Mouse (Mus musculus) CH12.LX (cell line): ENCODE results near the gene Gm20388. TPM values are rescaled to one million over a fixed set of nuclear protein-coding genes. Genes with fewer than 3 reads are reported as not detected.

Experiments
- DNase-seq: peaks from one replicate; pipeline ENCODE4 v3.0.0-alpha.2; 2013; ENCODE audit errors: extremely low read depth
- H3K27ac ChIP-seq: 2 replicates; pipeline ENCODE4 v1.5.1; 2012; ENCODE audit warnings: low read depth, mild to moderate bottlenecking, control low read depth, moderate library complexity; ENCODE audit not compliant: insufficient read depth
- H3K27me3 ChIP-seq: replicated peaks from 2 replicates; pipeline ENCODE3; 2012; ENCODE audit warnings: inconsistent platforms
- H3K36me3 ChIP-seq, 2 experiments: replicated peaks in 1 of 2; 2 replicates each; pipeline versions ENCODE3 to v1.6.1; 2012; ENCODE audit warnings: inconsistent platforms in 1 of 2, low read length in 1 of 2, mild to moderate bottlenecking in 1 of 2, mixed read lengths in 1 of 2, moderate library complexity in 1 of 2; ENCODE audit not compliant: control insufficient read depth in 1 of 2, insufficient read depth in 1 of 2
- H3K4me1 ChIP-seq, 2 experiments: 2 replicates each; pipeline ENCODE4 v1.6.1; 2012; ENCODE audit warnings: inconsistent platforms in 1 of 2, moderate library complexity in 1 of 2; ENCODE audit not compliant: insufficient read depth in 2 of 2, control insufficient read depth in 1 of 2
- H3K4me2 ChIP-seq: 2 replicates; pipeline ENCODE4 v1.6.1; 2012; ENCODE audit warnings: low read depth, mild to moderate bottlenecking, control low read depth; ENCODE audit not compliant: poor library complexity, insufficient read depth, severe bottlenecking
- H3K4me3 ChIP-seq, 3 experiments: fragments of 150-350 bp in 1 of 3; sonication (generic) in 1 of 3; replicated peaks in 1 of 3; 2 replicates each; pipeline versions ENCODE3 to v1.5.1; 2011 to 2012; ENCODE audit warnings: low read depth in 2 of 3, low read length in 2 of 3, mild to moderate bottlenecking in 2 of 3, moderate library complexity in 2 of 3, control low read depth in 1 of 3, improper control_type of control experiment in 1 of 3, inconsistent platforms in 1 of 3, mixed read lengths in 1 of 3; ENCODE audit not compliant: poor library complexity in 1 of 3
- H3K79me2 ChIP-seq: replicated peaks from 2 replicates; pipeline ENCODE4 v1.6.1; 2012; ENCODE audit warnings: mild to moderate bottlenecking, moderate library complexity; ENCODE audit not compliant: control insufficient read depth, poor library complexity, insufficient read depth, severe bottlenecking; ENCODE audit errors: extremely low read depth
- H3K9ac ChIP-seq: 2 replicates; pipeline ENCODE4 v1.6.1; 2012; ENCODE audit warnings: low read depth, mild to moderate bottlenecking, control low read depth, moderate library complexity; ENCODE audit not compliant: insufficient read depth
- H3K9me3 ChIP-seq: replicated peaks from 2 replicates; pipeline ENCODE3; 2012; ENCODE audit warnings: low read length, inconsistent platforms, mixed read lengths
- CHD2 ChIP-seq: IDR thresholded peaks from 2 replicates; pipeline ENCODE4 v1.6.1; 2011; ENCODE audit warnings: low read length, improper control_type of control experiment
- CTCF ChIP-seq, 2 experiments: IDR thresholded peaks in 1 of 2; conservative IDR thresholded peaks in 1 of 2; 2 replicates each; pipeline ENCODE4 v1.5.1; 2011 to 2012; ENCODE audit warnings: low read depth in 2 of 2, low read length in 2 of 2, improper control_type of control experiment in 1 of 2, inconsistent platforms in 1 of 2, mild to moderate bottlenecking in 1 of 2, moderate library complexity in 1 of 2
- E2F4 ChIP-seq: IDR thresholded peaks from 2 replicates; pipeline ENCODE4 v1.6.1; 2011; ENCODE audit warnings: low read depth, low read length, improper control_type of control experiment; ENCODE audit not compliant: insufficient replicate concordance
- ELF1 ChIP-seq: IDR thresholded peaks from 2 replicates; pipeline ENCODE4 v1.6.1; 2014; ENCODE audit warnings: low read depth, mild to moderate bottlenecking, inconsistent platforms, low read length, improper control_type of control experiment
- EP300 ChIP-seq: IDR thresholded peaks from 2 replicates; pipeline ENCODE4 v1.6.1; 2011; ENCODE audit warnings: low read length, improper control_type of control experiment
- ETS1 ChIP-seq: conservative IDR thresholded peaks from 2 replicates; pipeline ENCODE4 v1.6.1; 2012; ENCODE audit warnings: low read depth, mild to moderate bottlenecking, inconsistent platforms, low read length, improper control_type of control experiment, moderate library complexity
- HCFC1 ChIP-seq: IDR thresholded peaks from 2 replicates; pipeline ENCODE4 v1.6.1; 2012; ENCODE audit warnings: low read depth, mild to moderate bottlenecking, inconsistent platforms, low read length, improper control_type of control experiment
- JUN ChIP-seq: IDR thresholded peaks from 2 replicates; pipeline ENCODE4 v1.6.1; 2011; ENCODE audit warnings: low read depth, mild to moderate bottlenecking, low read length, improper control_type of control experiment, moderate library complexity; ENCODE audit not compliant: insufficient read depth
- KAT2A ChIP-seq: IDR thresholded peaks from 2 replicates; pipeline ENCODE4 v1.6.1; 2012; ENCODE audit warnings: low read length, improper control_type of control experiment, inconsistent platforms; ENCODE audit not compliant: insufficient replicate concordance
- MEF2A ChIP-seq: IDR thresholded peaks from 2 replicates; pipeline ENCODE4 v1.6.1; 2014; ENCODE audit warnings: low read depth, mild to moderate bottlenecking, inconsistent platforms, low read length, improper control_type of control experiment, borderline replicate concordance
- MYC ChIP-seq: IDR thresholded peaks from 2 replicates; pipeline ENCODE4 v1.6.1; 2011; ENCODE audit warnings: low read depth, mild to moderate bottlenecking, improper control_type of control experiment, low read length
- NELFE ChIP-seq: IDR thresholded peaks from 2 replicates; pipeline ENCODE4 v1.6.1; 2011; ENCODE audit warnings: low read depth, low read length, improper control_type of control experiment
- NRF1 ChIP-seq: IDR thresholded peaks from 2 replicates; pipeline ENCODE4 v1.6.1; 2014; ENCODE audit warnings: low read depth, mild to moderate bottlenecking, inconsistent platforms, low read length, improper control_type of control experiment, moderate library complexity
- PAX5 ChIP-seq: IDR thresholded peaks from 2 replicates; pipeline ENCODE4 v1.6.1; 2012; ENCODE audit warnings: low read length, inconsistent platforms, mixed read lengths
- POLR2A ChIP-seq: IDR thresholded peaks from 2 replicates; pipeline ENCODE4 v1.6.1; 2011; ENCODE audit warnings: low read depth, mild to moderate bottlenecking, improper control_type of control experiment, low read length
- POLR2AphosphoS2 ChIP-seq: IDR thresholded peaks from 2 replicates; pipeline ENCODE4 v1.6.1; 2011; ENCODE audit warnings: low read depth, low read length, improper control_type of control experiment
- SIN3A ChIP-seq: IDR thresholded peaks from 2 replicates; pipeline ENCODE4 v1.6.1; 2012; ENCODE audit warnings: low read length, improper control_type of control experiment, inconsistent platforms
- TBP ChIP-seq: conservative IDR thresholded peaks from 2 replicates; pipeline ENCODE4 v1.6.1; 2011; ENCODE audit warnings: low read depth, low read length, improper control_type of control experiment
- UBTF ChIP-seq: IDR thresholded peaks from 2 replicates; pipeline ENCODE4 v1.6.1; 2012; ENCODE audit warnings: low read depth, mild to moderate bottlenecking, inconsistent platforms, low read length, improper control_type of control experiment, moderate library complexity
- ZNF384 ChIP-seq: IDR thresholded peaks from 2 replicates; pipeline ENCODE4 v1.6.1; 2012; ENCODE audit warnings: low read depth, low read length, improper control_type of control experiment, inconsistent platforms
- dilution Hi-C: fragments of 300-500 bp; cut with MboI; formaldehyde crosslinking; loops from 2 replicates; pipeline ENCODE4 v1.14.3; 2020; ENCODE audit warnings: low sequenced_read_pairs; ENCODE audit not compliant: extremely low pct_unique_long_range_greater_than_20kb, extremely low pct_ligation_motif_present
- in situ Hi-C: fragments of 300-500 bp; cut with MboI; formaldehyde crosslinking; loops from 3 replicates; pipeline ENCODE4 v1.14.3; 2019; ENCODE audit warnings: low sequenced_read_pairs, low pct_ligation_motif_present, low pct_unique_long_range_greater_than_20kb, mixed read lengths
- polyA plus RNA-seq: library from polyadenylated mRNA; unstranded; fragments of >175 nt; gene quantifications from 2 replicates; pipeline ENCODE4 v1.2.1, GENCODE M21; 2012; ENCODE audit warnings: low read depth; ENCODE audit not compliant: insufficient read length
- total RNA-seq, 2 experiments: library from RNA; depleted of rRNA; stranded (reverse); fragments of 300-350 nt in 1 of 2; fragments of >200 nt in 1 of 2; gene quantifications; 2 replicates each; pipeline ENCODE4 v1.2.3; 2012 to 2014

The Gm20388 gene
- total and polyA plus RNA-seq, 3 experiments: 14.8 to 26.3 (median 22.2) TPM

- peaks cover 84% of the 10 kb centered on the region for H3K27me3 ChIP-seq
- dilution Hi-C loops: no loop called here
- TF ChIP-seq PAX5 (no peak), E2F4 (no peak), ELF1 (no peak), POLR2AphosphoS2 (no peak), JUN (no peak), CHD2 (no peak), UBTF (no peak), HCFC1 (no peak)
Observed at GRCm38 (mm10) chr8:120940287-120940686, 1029.6 kb downstream of the Gm20388 start.

GRCm38 (mm10) chr8:120947240-120947639 lies 1036.6 kb downstream of the Gm20388 start:
- dilution Hi-C loops: no loop called here
- DNase-seq: no peak
- no peak for TF ChIP-seq CTCF (conservative IDR thresholded peaks at IDR 0.05 in 1 of 2, IDR thresholded peaks at IDR 0.05 in 1 of 2; ENCODE audit: low read depth in 2 of 2, low read length in 2 of 2)
- TF ChIP-seq SIN3A: no peak
- no peak for TF ChIP-seq MYC
- no peak for TF ChIP-seq EP300
- TF ChIP-seq ETS1: no peak
- no peak for TF ChIP-seq POLR2AphosphoS2
- no peak for TF ChIP-seq KAT2A
- no peak for TF ChIP-seq NELFE
- no peak for TF ChIP-seq CHD2
- TF ChIP-seq POLR2A: no peak
- no peak for TF ChIP-seq TBP
- TF ChIP-seq NRF1: no peak
- TF ChIP-seq MEF2A: no peak
- no peak for TF ChIP-seq ZNF384
- TF ChIP-seq, all 38 proteins: peak for 0
- Histone ChIP-seq H3K79me2 (no peaks in the 10 kb centered on the region), H3K27me3 (peaks cover 83% of the 10 kb centered on the region), H3K4me1 (peaks cover 7 to 10% of the 10 kb centered on the region in 2 experiments; a peak in 3 of 4 replicates), H3K27ac (no peak overlapping the region), H3K36me3 (no peaks in the 10 kb centered on the region), H3K4me2 (no peak overlapping the region), H3K9me3 (no peaks in the 10 kb centered on the region), H3K4me3 (no peak overlapping the region), H3K9ac (no peak overlapping the region)
- in situ Hi-C loops: no loop called here

More at GRCm38 (mm10) chr8:120940287-120940686, 1029.6 kb downstream of the Gm20388 start:
- Histone ChIP-seq H3K4me2 (no peak overlapping the region), H3K36me3 (no peaks in the 10 kb centered on the region), H3K9ac (no peak overlapping the region), H3K27ac (no peak overlapping the region), H3K79me2 (no peaks in the 10 kb centered on the region), H3K4me3 (no peak overlapping the region), H3K4me1 (no peaks in the 10 kb centered on the region; a peak in 2 of 4 replicates), H3K9me3 (no peaks in the 10 kb centered on the region)
- no peak for DNase-seq
- in situ Hi-C loops: no loop called here
